Mouse (Mus musculus): Measurements from ENCODE around the gene Sgtb. TPM values are rescaled to one million over a fixed set of nuclear protein-coding genes. Genes with fewer than 3 reads are reported as not detected.

Gene Sgtb
- total RNA-seq, 2 experiments from 2014 or later, result 133 to 139 TPM

DNA sequence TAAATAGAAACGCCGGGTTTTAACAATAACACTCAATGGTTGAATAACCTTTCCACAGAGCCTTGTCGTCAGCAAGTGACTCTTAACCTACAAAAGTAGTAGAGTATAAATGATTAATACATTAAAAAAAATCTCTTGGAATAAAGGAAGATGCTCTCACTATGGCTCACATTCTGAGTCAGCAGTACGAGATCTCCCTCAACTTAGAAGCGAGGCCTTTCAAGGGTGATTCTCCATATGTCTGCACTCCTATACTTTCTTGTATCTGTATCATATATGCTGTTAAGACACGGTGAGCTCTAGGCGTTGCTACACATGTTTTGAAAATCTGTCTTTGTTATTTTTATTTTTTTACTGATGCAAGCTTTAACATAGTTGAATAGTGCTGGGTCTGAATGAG lies 985 bp downstream of the Sgtb start:
- intact Hi-C loops (cut with DNase I), result no loop called here
- no peak for TF ChIP-seq CTCF (IDR thresholded peaks at IDR 0.05)
- Histone ChIP-seq H3K27ac (peak overlapping the region; percentile 91), H3K4me3 (peak overlapping the region; percentile 95)
- no peak for DNase-seq (ENCODE audit: extremely low spot score in 1 of 2, low spot score in 2 of 2)

DNA sequence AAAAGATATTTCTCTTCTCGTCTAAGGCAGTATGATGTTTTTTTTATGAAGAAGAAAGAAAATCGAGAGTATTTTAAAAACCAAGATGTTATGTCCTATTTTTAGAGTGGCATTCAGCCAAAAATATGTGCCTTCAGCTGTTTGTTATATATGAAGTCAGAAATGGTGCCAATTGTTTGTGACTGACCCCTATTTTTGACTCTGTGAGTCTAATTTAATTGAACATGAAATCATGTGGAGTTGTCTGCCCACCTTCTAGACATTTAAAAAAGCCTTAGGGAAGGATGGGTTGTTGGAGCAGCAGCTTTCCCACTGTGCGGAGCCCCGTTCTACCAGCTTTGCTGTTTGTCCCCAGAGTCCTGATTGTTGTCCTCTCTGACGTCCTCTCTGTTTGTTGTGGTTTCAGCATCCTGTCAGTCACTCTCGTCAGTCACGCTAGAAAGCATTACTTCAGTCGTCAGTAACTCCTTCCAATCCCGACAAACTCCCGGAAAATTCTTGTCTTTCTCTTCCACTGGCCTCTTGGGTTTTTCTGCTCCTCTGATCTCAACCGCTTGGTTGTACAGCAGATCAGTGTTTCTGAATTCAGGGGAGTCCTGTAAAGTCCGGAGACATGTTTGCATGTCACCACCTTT lies 2.8 kb downstream of the Sgtb start:
- DNase-seq (ENCODE audit: extremely low spot score in 1 of 2, low spot score in 2 of 2), result no peak
- peak overlapping the region; percentile 95 for H3K4me3 ChIP-seq
- peak overlapping the region; percentile 73 for H3K27ac ChIP-seq
- no peak for TF ChIP-seq CTCF (IDR thresholded peaks at IDR 0.05)
- intact Hi-C loops (cut with DNase I), result no loop called here

DNA sequence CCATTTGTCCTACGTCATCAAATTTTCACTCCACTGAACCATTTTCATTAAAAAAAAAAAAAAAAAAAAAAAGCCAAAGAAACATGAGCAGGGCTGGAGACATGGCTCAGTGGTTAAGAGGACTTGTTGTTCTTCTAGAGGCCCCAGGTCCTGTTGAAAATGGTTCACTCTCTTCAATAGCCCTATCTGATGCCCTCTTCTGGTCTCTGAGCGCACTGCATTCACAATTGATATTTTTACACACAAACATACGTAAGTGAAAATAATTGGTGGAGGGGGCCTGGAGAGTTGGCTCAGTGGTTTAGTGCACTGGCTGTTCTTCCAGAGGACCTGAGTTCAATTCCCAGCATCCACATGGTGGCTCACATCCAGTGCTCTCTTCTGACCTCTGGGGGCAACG lies 4.2 kb downstream of the Sgtb start:
- intact Hi-C loops (cut with DNase I), result no loop called here
- TF ChIP-seq CTCF (IDR thresholded peaks at IDR 0.05), result peak; percentile 23
- Histone ChIP-seq H3K4me3 (no peak overlapping the region), H3K27ac (no peak overlapping the region)
- no peak for DNase-seq (ENCODE audit: extremely low spot score in 1 of 2, low spot score in 2 of 2)

DNA sequence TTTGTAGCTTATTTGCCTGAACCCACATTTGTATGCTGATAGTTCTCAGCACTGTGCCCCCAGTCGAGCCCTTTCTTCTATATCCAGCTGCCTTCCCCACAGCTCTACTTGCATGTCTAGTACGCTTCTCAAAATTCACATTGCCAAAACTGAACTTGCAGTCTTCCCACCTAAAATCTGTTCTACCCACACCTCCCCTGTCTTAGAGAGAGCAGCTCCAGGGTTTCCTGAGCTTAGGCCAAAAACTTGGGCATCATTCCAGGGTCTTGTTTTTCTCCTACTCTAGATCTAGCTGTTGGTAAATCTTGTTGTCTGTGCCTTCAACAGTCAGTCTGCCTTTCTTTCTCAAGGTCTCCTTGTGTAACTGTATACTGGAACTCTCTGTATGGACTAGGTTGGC lies 5.3 kb downstream of the Sgtb start:
- no peak for TF ChIP-seq CTCF (IDR thresholded peaks at IDR 0.05)
- DNase-seq (ENCODE audit: extremely low spot score in 1 of 2, low spot score in 2 of 2), result peak in 1 of 2 experiments; percentile 35
- Histone ChIP-seq H3K27ac (peak overlapping the region; percentile 40), H3K4me3 (no peak overlapping the region)
- intact Hi-C loops (cut with DNase I), result no loop called here

DNA sequence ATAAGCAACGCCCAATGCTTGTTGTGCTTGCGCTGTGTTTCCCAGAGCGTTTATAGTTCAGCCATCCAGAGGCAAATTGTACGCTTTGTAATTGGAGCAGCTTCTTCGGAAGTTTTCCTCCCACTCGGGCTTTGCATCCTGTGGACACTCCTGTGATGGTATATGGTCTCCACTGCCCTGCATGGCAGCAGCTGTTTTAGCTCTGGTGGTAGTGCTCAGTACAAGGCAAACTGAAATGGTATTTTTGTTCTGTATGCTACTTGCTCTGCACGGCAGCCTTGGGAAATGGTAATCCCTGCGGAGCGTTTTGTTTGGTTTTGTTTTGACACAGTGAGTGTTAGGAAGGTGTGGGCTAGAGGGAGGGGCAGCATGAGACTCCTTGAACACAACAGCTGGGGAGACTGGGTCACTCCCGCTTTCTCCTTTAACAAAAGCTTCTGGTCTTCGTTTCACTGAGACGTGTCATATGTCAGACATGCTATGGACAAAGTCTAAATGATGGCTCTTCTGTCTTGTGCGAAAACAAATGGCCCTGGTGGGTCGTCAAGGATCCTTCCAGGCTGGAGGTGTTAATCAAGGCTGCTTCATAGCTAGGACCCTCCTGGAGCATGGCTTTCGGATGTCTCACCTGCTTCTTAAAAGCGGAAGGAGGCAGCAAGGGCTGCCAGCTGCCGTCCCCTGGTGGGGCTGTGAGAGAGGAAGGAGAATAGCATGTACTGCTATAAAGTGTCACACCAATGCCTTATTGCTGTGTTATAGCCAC lies 12.7 kb downstream of the Sgtb start:
- DNase-seq (ENCODE audit: extremely low spot score in 1 of 2, low spot score in 2 of 2), result no peak
- intact Hi-C loops (cut with DNase I), result no loop called here
- TF ChIP-seq CTCF (IDR thresholded peaks at IDR 0.05), result no peak
- H3K27ac ChIP-seq, result no peak overlapping the region
- no peak overlapping the region for H3K4me3 ChIP-seq

DNA sequence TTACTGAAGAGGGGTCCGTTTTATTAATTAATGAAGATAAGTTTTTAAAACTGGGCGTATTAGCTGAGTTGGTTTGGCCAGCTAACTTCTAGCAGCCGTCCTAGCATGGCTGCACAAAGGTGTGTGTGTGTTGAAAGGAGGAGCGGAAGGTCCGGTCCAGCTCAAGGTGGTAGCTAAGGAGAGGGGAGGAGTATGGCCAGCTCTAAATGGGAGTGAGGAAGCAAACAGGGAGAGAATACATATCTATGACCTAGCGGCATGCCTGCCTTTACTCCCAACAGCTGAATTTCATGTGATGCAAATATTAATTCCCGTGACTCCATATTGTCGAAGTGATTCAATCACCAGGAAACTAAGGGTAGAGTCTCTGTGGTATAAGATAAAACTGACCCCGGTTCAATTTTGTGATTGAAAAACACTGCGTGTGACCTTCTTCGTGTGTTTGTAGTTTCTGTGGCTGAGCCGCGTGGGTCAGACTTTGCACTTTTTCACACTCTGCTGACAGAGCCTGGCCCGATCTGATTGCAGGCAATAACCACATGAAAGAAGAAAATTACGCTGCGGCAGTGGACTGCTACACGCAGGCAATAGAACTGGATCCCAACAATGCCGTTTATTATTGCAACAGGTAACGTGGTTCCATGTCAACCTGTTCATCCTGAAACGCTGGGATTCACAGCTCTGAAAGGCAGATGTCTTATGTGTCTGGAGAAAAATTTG lies 14.3 kb downstream of the Sgtb start:
- intact Hi-C loops (cut with DNase I), result no loop called here
- no peak for DNase-seq (ENCODE audit: extremely low spot score in 1 of 2, low spot score in 2 of 2)
- Histone ChIP-seq H3K27ac (no peak overlapping the region), H3K4me3 (no peak overlapping the region)
- no peak for TF ChIP-seq CTCF (IDR thresholded peaks at IDR 0.05)

DNA sequence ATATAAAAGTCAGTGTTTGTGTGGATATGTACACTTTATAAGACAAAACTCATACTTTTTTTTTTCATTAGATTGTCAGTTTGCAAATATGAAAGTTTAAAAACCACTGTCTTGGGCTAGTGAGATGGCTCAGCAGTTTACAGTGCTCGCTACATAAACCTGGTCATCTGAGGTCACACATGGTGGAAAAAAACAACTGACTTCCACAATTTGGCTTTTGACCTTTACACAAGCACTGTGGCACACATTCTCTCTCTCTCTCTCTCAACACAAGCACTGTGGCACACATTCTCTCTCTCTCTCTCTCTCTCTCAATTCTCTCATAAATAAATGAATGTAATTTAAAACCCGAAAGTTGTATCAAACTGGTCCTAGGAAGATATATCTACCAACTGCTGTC lies 23.0 kb downstream of the Sgtb start:
- Histone ChIP-seq H3K27ac (no peak overlapping the region), H3K4me3 (no peak overlapping the region)
- intact Hi-C loops (cut with DNase I), result no loop called here
- no peak for DNase-seq (ENCODE audit: extremely low spot score in 1 of 2, low spot score in 2 of 2)
- TF ChIP-seq CTCF (IDR thresholded peaks at IDR 0.05), result no peak

DNA sequence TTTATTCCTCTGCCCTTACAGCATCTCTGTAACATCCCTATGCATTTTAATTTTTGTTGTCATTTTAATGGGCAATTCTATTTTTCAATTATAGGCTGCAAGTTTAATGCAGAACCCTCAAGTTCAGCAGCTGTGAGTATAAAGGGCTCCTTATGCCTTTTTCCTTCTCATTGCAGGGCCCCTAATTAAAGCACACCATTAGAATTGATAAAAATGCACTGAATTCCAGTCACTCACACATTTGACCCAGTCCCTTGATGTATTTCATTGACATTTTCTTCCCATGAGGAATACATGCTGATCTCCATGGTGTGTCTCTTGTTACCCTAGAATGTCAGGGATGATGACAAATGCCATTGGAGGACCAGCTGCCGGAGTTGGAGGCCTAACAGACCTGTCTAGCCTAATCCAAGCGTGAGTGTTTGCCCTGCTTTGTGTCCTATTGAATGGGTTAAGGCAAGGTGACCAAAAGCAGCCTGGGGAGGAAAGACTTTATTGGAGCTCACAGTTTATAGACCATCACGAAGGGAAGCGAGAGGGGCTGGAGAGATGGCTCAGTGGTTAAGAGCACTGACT lies 25.1 kb downstream of the Sgtb start:
- intact Hi-C loops (cut with DNase I), result no loop called here
- DNase-seq (ENCODE audit: extremely low spot score in 1 of 2, low spot score in 2 of 2), result no peak
- no peak for TF ChIP-seq CTCF (IDR thresholded peaks at IDR 0.05)
- no peak overlapping the region for H3K27ac ChIP-seq
- no peak overlapping the region for H3K4me3 ChIP-seq

DNA sequence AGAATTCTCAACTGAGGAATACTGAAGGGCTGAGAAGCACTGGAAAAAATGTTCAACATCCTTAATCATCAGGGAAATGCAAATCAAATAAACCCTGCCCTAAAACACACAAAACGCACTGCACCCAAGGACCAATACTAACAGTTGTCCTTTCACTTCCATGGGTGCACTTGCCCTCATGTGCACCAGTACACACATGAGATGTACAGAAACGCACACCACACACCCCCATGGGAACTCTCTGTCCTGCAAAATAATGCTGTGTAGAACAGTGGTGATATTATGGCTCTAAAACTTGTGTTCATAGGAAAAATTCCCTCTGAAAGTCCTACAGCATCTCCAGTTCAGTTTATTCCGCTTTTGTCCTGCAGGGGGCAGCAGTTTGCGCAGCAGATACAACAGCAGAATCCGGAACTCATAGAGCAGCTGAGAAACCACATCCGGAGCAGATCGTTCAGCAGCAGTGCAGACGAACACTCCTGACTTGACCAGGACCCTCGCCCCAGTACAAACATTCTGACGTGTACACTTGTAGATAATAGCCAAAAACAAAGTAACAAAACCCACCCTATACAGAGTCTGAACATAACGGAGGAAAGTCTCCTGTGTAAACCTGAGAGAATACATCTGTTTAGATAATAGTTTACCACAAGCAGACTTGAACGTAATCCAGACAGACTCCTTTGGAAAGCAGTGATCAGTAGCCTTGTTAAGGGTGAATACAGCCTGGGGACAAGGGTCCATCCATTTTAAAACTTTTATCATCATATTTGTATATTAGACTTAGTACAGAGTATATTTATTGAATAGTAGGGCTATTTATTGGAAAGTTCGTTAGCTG lies 30.0 kb downstream of the Sgtb start:
- peak; percentile 91 for TF ChIP-seq CTCF (IDR thresholded peaks at IDR 0.05)
- DNase-seq (ENCODE audit: extremely low spot score in 1 of 2, low spot score in 2 of 2), result peak; percentile 74 to 76
- intact Hi-C loops (cut with DNase I), result no loop called here
- Histone ChIP-seq H3K4me3 (no peak overlapping the region), H3K27ac (no peak overlapping the region; the same call in 1 of the 2 replicates)

DNA sequence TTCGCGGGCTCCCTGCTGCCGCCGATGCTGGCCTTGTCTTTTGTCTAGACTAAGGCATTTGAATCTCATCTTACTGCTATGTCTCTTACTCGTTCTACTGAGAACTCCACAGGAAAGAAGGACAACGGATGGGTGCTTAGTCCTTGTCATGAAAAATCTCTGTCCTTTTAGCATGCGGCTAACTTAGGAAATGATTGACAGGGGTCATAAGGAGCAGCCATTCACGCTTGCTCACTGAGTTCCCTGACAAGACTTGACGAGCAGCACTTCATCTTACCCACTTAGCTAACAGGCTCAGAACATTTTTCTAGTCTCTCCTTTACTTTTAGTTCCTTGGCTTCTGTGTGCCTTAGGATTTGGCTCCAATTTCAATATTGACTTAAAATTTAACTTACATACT lies 35.3 kb downstream of the Sgtb start:
- no peak for DNase-seq (ENCODE audit: extremely low spot score in 1 of 2, low spot score in 2 of 2)
- Histone ChIP-seq H3K27ac (no peak overlapping the region; the same call in 1 of the 2 replicates), H3K4me3 (no peak overlapping the region)
- intact Hi-C loops (cut with DNase I), result no loop called here
- TF ChIP-seq CTCF (IDR thresholded peaks at IDR 0.05), result no peak

DNA sequence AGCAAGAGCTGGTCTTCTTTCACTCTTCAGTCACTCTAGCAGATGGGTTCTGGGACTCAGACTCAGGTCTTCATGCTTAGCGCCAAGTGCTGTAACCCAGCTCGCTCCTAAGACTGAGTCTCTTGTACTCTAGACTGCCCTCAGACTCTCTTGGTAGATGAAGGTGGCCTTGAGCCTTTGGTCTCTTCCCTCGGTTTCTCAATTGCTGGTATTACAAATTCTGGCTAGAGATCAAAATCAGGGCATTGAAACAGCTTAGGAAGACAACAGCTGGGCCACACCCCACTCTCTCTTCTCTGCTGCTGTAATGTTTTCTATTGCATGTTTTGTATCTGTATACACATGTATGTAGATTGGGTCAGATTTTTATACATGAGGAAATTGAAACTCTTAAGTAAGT lies 36.1 kb downstream of the Sgtb start:
- intact Hi-C loops (cut with DNase I), result no loop called here
- no peak overlapping the region for H3K27ac ChIP-seq
- no peak for TF ChIP-seq CTCF (IDR thresholded peaks at IDR 0.05)
- no peak overlapping the region for H3K4me3 ChIP-seq
- DNase-seq (ENCODE audit: extremely low spot score in 1 of 2, low spot score in 2 of 2), result no peak
